Mouse (Mus musculus) erythroblast, embryonic 14.5 days (primary cell): ENCODE data around the gene Abr.

Experiments
- GATA1 ChIP-seq: IDR thresholded peaks from 2 replicates; pipeline ENCODE4 v1.6.1; 2012; ENCODE audit warnings: low read length, inconsistent platforms, mixed read lengths
- TAL1 ChIP-seq: IDR thresholded peaks from 3 replicates; pipeline ENCODE4 v1.6.1; 2012; ENCODE audit warnings: low read length, inconsistent platforms, mixed read lengths

DNA sequence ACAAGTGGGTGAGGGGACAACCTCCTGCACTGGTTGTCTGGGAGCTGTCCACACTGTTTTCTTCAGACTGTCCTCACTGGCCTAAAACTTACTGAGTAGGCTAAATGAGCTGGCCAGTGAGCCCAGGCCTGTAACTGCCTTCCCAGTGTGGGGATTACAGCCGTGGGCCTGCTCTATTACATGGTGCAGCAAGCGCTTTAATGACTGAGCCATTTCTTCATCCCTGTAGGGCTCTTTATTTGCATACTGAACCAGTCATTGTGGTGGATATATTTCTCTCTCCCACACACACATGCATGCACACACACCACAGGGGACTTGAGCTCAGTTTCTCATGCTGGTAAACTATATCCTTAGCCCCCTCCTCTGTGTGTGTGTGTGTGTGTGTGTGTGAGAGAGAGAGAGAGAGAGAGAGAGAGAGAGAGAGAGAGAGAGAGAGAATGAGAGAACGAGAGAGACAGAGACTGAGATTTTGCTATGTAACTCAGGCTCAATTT lies 30.8 kb upstream of the Abr start:
- TF ChIP-seq TAL1, result no peak
- no peak for TF ChIP-seq GATA1
